Mouse (Mus musculus): ENCODE measurements around the gene Hcn2.

Gene Hcn2

DNA sequence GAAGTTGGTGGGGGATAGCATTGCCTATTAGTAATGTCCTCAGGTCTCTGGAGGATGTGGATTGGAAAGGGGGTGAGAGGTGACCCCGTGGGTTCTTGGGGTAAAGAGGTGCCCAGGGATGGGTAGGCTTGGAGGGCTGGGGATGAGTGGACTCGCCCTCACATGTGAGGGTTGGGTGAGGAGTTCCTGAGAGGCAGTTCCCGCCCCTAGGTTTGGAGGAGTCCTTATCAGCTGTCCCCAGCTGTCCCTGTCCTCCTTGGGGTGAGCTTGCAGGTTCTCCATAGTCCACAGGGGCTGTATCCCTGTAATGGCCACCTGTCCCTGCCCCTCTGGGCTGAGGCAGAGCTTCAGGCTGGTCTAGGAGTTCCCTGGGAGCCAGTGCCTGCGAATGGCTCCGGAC, 10.5 kb upstream of the Hcn2 start:
- in situ Hi-C loops (cut with MboI; ENCODE audit: unreplicated experiment in 2 of 2) = no loop called here

DNA sequence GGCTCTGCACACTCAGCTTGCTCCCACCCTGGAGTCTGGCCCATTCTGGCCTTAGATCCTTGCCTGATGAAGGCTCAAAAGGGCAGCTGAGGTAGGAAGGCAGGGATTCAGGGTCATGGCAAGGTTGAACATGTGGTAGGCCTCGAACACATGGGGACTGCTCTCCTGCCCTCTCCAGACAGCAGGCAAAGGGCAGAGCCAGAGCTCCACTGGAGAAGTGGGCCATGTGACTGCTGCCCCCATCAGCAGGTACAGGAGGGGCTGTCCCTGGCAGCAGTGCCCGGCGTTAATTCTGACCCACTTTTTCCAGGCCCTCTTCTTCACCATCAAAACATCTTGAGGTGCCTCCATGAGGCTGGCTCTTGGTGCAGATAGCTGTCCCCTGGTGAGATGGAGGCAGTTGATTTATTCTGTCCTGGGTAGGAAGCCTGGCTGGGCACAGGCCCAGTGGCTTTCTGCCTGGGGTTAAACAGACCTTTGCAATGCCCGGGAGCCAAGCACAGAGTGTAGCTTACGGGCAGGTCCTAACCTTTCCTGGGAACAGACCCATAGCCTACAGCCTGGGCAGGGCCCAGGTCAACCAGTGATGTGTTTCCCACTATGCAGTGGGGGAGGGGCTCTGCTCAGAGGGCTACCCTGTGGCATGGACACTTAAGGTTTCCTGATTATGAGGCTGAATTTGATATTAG, 9.9 kb upstream of the Hcn2 start:
- in situ Hi-C loops (cut with MboI; ENCODE audit: unreplicated experiment in 2 of 2) = no loop called here

DNA sequence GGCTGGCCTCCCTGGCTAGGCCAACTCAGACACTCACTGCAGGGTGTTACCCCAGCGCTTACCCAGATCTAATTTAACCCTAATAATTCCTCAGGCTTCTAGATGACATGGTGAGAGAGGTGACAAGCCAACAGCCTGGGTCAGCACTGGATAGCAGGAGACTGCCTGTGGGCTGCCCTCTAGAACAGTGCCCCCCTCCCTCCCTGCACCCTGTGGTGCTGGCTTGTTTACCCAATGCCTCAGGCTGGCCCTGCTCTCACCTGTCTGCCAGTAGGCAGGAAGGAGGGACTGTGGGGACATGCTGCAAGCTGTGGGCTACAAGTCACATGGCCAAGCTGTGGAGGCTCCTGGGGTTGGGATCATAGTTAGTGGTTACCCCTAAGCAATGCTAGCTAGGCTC, 9.3 kb upstream of the Hcn2 start:
- in situ Hi-C loops (cut with MboI; ENCODE audit: unreplicated experiment in 2 of 2) = no loop called here

DNA sequence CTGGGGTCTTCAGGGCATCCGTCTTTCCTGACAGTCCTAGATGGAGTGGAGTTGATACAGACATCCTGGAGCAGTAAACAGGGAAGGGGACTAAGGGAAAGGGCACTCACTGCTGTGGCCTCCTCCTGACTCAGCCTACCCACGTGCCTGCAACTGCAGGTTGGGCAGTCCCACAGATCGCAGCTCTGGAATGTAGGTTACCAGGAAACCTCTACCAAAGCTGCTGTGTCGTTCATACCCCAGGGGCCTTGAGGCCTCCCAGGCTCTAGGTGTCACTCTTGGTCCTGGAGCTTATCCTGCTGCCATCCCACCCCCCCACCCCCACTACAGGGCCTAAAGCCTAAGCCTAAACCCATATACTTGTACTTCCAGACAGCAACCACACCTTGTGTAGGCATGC, 8.7 kb upstream of the Hcn2 start:
- in situ Hi-C loops (cut with MboI; ENCODE audit: unreplicated experiment in 2 of 2) = no loop called here

DNA sequence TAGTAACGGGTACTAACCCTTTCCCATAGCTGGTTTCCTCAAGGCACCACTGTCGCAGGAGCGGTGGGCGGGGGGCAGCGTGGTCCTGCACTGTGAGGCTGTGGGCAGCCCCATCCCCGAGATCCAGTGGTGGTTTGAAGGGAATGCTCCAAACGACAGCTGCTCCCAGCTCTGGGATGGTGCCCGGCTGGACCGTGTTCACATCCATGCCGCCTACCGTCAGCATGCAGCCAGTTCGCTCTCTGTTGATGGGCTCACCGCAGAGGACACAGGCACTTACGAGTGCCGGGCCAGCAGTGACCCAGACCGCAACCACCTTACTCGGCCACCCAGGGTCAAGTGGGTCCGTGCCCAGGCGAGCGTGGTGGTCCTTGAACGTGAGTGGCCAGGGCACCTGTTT, 7.8 kb upstream of the Hcn2 start:
- in situ Hi-C loops (cut with MboI; ENCODE audit: unreplicated experiment in 2 of 2) = no loop called here

DNA sequence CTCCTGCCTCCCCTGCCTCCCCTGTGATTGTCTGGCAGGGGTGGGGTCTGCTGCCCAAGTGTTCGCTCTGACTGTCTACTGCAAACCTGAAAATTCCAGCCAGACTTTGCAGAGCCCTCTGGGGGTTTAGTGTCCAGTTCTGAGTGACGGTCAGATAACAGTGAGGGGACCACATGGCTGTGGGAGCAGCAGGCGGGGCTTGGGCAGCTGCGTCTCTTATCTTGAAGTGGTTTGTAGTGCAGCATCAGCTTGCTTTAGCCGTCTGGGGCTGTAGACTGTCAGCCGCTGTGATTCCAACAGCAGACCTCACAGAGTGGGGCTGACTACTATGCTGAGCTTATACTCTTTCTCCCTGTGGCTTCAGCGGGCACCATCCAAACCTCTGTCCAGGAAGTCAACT, 7.1 kb upstream of the Hcn2 start:
- in situ Hi-C loops (cut with MboI; ENCODE audit: unreplicated experiment in 2 of 2) = no loop called here

DNA sequence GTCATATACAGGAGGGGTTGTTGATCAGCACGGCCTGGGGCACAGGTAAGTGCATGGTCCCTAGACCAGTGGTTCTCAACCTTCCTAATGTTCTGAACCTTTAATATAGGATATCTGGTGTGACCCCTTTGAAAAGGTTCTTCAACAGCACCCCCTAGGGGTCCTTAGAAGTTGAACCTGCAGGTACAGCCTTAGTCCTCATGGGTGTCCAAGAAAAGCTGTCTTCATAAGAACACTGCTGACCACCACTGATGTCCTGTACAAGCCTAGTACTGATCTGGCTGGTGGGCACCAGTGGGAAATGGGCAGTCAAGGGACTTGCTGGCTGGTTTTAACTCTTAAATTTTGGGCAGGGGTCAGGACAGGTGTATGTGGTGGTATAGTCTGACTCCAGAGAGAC, 4.4 kb upstream of the Hcn2 start:
- in situ Hi-C loops (cut with MboI; ENCODE audit: unreplicated experiment in 2 of 2) = no loop called here

DNA sequence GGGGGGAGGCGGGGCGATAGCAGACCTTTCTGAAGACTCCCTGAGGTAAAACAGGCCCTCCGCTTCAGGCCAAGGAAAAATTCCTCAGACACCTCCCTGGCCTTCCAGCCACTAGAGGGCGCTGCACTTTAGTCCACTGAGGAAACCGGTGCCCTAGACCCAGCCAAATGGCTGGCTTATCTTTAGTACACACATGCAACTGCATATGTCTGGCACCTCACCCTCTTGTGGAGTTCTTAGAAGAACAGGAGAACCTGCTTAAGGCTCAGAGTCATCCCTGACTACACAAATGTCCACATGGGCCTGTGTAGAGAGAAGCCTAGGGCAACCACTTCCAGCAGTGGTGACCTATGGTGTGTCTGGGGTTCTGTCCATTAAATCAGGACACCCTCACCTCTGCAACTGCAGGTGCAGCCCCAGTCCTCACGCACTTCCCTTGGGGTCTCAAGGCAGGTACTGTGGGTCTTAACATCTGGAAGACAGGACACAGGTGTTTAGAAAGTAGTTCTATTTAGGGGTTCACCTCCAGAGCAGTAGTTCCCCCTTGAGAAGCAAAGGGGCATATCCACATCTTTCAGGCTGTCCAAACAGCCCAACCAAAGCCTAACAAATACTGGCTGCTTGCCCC, 3.8 kb upstream of the Hcn2 start:
- in situ Hi-C loops (cut with MboI; ENCODE audit: unreplicated experiment in 2 of 2) = no loop called here

DNA sequence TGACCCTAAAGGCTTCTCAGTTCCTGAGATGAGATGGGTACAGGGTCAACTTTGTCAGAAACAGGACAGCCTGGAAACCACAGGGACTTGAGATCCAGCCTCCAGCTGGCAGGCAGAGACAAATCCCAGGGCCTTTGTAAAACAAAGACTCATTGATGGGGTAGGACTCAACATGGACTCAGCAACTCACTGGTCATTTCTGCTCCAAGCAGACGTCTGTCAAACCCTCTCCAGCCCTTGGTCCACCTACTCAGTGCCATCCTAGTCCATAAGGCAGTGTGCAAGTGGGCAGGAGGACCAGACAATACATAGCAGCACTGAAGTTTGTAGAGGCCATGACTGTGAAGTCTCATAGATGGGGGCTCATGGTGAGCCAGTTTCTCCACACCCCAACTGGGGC, 3.3 kb upstream of the Hcn2 start:
- in situ Hi-C loops (cut with MboI; ENCODE audit: unreplicated experiment in 2 of 2) = no loop called here

DNA sequence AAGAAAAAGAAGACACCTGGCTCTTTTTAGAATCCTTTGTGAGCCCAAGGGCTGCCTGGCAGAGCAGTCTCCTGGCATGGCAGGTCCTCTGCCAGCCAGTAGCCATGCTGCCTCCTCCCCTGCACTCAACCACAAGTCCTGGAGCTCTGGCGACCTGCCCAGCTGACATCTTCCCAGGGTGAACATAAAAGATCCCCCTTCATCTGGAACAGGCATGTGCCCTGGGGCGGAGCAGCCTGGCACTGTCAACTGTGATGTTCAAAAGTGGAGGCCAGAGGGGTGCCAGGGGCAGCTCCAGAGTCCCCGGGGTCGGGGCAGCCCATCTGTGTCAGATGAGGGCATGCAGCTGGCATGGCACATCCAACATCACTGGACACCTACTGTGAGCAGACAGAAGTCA, 1.4 kb upstream of the Hcn2 start:
- in situ Hi-C loops (cut with MboI; ENCODE audit: unreplicated experiment in 2 of 2) = no loop called here

DNA sequence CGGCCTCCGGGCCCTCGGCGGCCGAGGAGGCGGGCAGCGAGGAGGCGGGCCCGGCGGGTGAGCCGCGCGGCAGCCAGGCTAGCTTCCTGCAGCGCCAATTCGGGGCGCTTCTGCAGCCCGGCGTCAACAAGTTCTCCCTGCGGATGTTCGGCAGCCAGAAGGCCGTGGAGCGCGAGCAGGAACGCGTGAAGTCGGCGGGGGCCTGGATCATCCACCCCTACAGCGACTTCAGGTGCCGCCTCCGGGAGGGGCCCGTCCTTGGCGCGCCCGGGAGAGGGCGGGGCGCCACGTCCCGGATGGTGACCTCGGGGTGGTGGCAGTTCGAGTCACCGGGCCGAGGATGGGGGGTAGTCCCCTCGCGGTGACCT, 538 bp downstream of the Hcn2 start:
- in situ Hi-C loops (cut with MboI; ENCODE audit: unreplicated experiment in 2 of 2) = no loop called here

DNA sequence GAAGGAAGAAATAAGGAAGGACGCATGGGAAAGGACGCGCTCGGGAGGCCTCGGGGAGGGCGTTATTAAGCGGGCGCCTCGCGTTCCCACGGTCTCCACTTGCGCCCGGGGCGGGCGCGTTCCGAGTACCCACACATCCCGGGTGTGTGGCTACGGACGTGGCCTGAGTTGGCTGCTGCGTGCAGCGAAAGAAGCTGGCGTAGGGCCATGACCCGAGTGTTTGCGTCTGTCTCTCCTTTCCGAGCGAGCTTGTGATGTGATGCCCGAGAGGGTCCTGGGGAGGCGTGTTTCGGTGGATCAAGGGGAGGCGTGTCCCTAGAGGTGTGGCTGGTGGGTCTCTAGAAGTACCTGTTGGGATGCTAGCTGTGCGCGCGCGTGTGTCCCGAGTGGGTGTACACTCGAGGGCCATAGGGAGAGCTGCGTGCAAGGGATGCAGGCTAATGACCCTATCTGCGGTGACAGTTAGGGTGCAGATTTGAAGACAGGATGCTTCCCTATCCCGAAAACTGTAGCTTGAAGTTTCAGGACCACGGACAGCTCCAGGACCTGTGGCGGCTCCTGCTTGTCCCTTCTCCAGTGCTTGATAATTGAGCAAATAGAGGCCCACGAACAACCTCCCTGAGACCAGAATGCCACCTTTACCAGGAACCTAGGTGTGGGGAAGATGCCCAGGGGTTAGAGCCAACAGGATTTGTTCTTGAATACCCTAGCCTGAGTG, 1.4 kb downstream of the Hcn2 start:
- in situ Hi-C loops (cut with MboI; ENCODE audit: unreplicated experiment in 2 of 2) = no loop called here

DNA sequence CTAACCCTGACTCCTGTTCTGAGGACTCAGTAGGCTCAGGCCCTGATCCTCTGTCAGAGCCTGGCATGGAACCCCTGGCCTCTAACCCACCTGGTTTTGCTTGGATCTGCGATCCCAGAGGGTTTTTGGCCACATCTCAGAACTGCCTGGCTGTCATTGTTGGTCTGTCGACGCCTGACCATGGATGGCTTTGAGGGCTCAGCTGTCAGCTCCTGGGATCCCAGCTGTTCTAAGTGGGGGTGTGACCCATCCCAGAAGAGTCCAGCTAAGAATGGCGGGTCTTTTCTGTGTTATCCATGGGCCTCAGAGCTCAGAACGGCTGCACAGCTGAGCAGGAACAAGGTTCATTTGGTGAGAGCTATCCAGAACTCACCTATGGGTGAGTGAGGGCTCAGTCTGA, 4.7 kb downstream of the Hcn2 start:
- in situ Hi-C loops (cut with MboI; ENCODE audit: unreplicated experiment in 2 of 2) = no loop called here

DNA sequence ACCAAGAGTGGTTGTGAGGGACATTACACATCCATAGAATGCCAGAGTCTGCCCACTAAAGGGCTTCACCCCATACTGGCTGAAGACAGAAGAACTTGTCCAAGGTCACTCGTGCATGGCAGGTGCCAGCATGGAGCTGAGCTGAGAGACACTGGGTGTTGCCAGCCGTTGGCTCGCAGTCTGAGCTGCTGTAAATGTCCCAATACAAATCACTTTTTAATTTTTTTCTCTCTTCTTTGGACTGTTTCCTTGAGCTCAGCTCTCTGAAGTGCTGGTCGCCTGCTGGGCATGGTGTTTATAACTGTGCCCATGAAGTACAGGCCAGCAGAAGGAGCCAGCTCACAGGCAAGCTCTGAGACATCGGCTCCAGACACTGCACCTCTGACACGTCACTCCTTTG, 6.6 kb downstream of the Hcn2 start:
- in situ Hi-C loops (cut with MboI; ENCODE audit: unreplicated experiment in 2 of 2) = no loop called here

DNA sequence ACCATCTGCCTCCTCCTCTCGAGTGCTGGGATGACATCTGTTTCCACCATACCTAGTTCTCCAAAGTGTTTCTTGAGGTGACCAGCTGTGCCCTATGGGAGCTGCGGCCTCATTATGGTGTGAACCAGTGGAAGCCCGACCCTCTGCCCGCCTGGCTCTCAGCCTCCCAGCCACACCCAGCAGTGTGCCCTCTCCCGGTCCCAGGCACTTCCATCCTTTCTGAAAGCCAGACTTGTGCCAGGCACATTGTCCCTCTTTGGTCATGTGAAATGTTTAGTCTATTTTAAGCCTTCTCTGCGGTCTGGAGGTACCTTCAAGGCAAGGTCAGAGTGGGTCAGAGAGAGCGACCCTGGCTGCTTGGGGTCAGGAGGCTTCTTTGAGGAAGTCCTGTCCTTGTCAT, 7.3 kb downstream of the Hcn2 start:
- in situ Hi-C loops (cut with MboI; ENCODE audit: unreplicated experiment in 2 of 2) = no loop called here

DNA sequence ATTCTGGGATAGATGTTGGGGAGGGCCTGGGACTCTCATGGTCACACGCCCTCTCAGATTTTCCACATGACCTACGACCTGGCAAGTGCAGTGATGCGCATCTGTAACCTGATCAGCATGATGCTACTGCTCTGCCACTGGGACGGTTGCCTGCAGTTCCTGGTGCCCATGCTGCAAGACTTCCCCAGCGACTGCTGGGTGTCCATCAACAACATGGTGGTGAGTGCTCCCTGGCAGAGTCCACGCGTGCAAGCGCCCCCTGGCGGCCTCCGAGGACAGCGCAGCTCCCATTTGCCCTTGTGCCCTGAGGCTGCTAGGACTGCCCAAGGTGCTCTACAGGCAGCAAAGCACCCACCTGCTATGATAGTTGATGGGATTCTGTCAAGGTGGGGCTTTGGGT, 9.7 kb downstream of the Hcn2 start:
- in situ Hi-C loops (cut with MboI; ENCODE audit: unreplicated experiment in 2 of 2) = no loop called here

DNA sequence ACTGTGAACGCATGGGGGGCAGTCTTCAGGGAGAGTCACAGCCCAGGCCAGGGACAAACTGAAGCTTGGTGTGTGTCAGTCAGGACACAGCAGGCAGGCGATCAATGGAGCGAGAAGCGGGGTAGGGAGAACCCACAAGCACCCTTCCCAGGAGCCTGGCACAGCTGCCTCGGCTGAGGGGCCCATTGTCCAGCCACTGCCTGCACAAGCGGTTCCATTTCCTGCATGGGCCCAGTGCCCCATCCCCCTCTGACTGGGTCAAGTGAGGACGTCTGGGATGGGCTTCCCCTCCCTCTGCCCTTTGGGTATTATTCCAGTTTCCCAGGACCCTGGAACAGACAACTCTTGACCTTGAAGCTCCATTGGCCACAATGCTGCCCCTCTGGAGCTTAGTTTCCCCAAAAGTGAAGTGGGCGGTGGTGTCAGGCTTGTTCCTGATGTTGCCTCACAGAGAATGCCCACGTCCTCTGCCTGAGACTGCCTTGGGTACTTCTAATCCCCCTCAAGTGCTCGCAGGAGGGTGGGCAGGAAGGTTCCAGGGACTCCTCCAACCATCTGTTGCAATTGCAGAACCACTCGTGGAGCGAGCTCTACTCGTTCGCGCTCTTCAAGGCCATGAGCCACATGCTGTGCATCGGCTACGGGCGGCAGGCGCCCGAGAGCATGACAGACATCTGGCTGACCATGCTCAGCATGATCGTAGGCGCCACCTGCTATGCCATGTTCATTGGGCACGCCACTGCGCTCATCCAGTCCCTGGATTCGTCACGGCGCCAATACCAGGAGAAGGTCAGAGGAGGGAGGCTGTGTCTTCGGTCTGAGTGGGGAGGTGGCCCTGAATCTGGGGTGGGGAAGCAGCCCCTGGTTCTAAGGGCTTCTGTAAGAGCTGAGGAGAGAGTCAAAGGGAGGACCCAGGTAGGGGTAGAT, 12.2 kb downstream of the Hcn2 start:
- in situ Hi-C loops (cut with MboI; ENCODE audit: unreplicated experiment in 2 of 2) = no loop called here

DNA sequence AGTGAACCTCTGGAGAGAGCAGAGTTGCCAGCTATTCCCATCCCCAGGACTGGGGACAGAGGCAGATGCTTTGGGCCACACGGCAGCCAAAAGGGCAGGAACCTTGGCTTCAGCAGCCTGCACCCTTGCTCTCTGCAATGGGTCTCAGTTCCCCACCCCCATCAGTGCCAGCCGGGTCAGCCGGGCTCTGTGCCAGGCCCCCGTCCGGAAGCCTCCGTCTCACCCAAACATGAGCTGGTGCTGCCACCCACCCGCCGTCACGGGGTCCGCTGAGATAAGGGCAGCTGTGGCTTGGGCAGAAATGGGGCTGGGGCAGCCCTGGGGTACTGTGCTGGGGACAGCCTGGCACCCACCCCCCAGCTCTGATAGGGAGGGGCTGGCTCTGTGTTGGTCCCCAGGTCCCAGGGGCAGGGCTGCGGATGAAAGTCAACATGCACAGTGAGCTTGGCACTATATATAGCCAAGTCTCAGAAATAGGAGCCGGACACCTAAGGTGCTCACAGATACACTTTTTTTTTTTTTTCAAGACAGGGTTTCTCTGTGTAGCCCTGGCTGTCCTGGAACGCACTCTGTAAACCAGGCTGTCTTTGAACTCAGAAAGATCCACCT, 13.0 kb downstream of the Hcn2 start:
- in situ Hi-C loops (cut with MboI; ENCODE audit: unreplicated experiment in 2 of 2) = no loop called here

DNA sequence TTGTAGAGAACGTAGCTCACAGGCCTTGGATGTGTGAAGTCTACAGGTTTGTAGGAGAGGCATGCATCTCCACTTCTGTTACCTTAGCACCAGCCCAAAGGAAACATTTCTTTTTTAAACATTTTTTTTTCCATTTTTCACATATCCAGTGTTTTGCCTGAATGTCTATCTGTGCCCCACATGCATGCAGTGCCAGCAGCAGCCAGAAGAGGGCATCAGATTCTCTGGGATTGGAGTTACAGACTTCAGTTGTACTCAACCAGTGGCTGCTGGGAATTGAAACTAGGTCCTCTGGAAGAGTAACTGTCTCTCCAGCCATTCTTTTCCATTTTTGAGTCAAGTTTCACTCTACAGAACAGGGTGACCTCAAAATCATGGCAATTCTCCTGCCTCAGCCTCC, 16.1 kb downstream of the Hcn2 start:
- in situ Hi-C loops (cut with MboI; ENCODE audit: unreplicated experiment in 2 of 2) = loop anchor here in 1 of 2 experiments (5.0 kb wide), 1 partner anchor 85 kb away; no protein-coding TSS in a partner anchor

DNA sequence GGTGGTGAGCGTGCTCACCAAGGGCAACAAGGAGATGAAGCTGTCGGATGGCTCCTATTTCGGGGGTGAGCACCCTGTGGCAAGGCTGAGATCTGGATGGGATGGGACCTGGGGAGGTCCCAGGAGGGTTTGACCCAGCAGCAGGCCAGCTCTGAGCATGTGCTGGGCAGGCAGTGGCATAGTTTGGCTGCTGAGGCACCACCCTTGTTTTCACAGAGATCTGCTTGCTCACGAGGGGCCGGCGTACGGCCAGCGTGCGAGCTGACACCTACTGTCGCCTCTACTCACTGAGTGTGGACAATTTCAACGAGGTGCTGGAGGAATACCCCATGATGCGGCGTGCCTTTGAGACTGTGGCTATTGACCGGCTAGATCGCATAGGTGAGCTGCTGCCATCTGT, 17.4 kb downstream of the Hcn2 start:
- in situ Hi-C loops (cut with MboI; ENCODE audit: unreplicated experiment in 2 of 2) = loop anchor here in 1 of 2 experiments (5.0 kb wide), 1 partner anchor 83 kb away; no protein-coding TSS in a partner anchor

DNA sequence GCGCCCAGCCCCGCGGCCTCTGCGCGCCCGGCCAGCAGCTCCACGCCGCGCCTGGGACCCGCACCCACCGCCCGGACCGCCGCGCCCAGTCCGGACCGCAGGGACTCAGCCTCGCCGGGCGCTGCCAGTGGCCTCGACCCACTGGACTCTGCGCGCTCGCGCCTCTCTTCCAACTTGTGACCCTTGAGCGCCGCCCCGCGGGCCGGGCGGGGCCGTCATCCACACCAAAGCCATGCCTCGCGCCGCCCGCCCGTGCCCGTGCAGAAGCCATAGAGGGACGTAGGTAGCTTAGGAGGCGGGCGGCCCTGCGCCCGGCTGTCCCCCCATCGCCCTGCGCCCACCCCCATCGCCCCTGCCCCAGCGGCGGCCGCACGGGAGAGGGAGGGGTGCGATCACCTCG, 18.9 kb downstream of the Hcn2 start:
- in situ Hi-C loops (cut with MboI; ENCODE audit: unreplicated experiment in 2 of 2) = no loop called here

Measured in v-Abl transformed pro-B cells (cell line).